Mouse (Mus musculus) CH12.LX (cell line): ENCODE data around the gene Slc10a7. TPM values are rescaled to one million over a fixed set of nuclear protein-coding genes. Genes with fewer than 3 reads are reported as not detected.

Experiments used
- DNase-seq: peaks from one replicate; pipeline ENCODE4 v3.0.0-alpha.2; 2013; ENCODE audit errors: extremely low read depth
- H3K27ac ChIP-seq: 2 replicates; pipeline ENCODE4 v1.5.1; 2012; ENCODE audit warnings: low read depth, mild to moderate bottlenecking, control low read depth, moderate library complexity; ENCODE audit not compliant: insufficient read depth
- H3K27me3 ChIP-seq: replicated peaks from 2 replicates; pipeline ENCODE3; 2012; ENCODE audit warnings: inconsistent platforms
- H3K36me3 ChIP-seq, 2 experiments: replicated peaks in 1 of 2; 2 replicates each; pipeline versions ENCODE3 to v1.6.1; 2012; ENCODE audit warnings: inconsistent platforms in 1 of 2, low read length in 1 of 2, mild to moderate bottlenecking in 1 of 2, mixed read lengths in 1 of 2, moderate library complexity in 1 of 2; ENCODE audit not compliant: control insufficient read depth in 1 of 2, insufficient read depth in 1 of 2
- H3K4me1 ChIP-seq, 2 experiments: 2 replicates each; pipeline ENCODE4 v1.6.1; 2012; ENCODE audit warnings: inconsistent platforms in 1 of 2, moderate library complexity in 1 of 2; ENCODE audit not compliant: insufficient read depth in 2 of 2, control insufficient read depth in 1 of 2
- H3K4me2 ChIP-seq: 2 replicates; pipeline ENCODE4 v1.6.1; 2012; ENCODE audit warnings: low read depth, mild to moderate bottlenecking, control low read depth; ENCODE audit not compliant: poor library complexity, insufficient read depth, severe bottlenecking
- H3K4me3 ChIP-seq, 3 experiments: fragments of 150-350 bp in 1 of 3; sonication (generic) in 1 of 3; replicated peaks in 1 of 3; 2 replicates each; pipeline versions ENCODE3 to v1.5.1; 2011 to 2012; ENCODE audit warnings: low read depth in 2 of 3, low read length in 2 of 3, mild to moderate bottlenecking in 2 of 3, moderate library complexity in 2 of 3, control low read depth in 1 of 3, improper control_type of control experiment in 1 of 3, inconsistent platforms in 1 of 3, mixed read lengths in 1 of 3; ENCODE audit not compliant: poor library complexity in 1 of 3
- H3K79me2 ChIP-seq: replicated peaks from 2 replicates; pipeline ENCODE4 v1.6.1; 2012; ENCODE audit warnings: mild to moderate bottlenecking, moderate library complexity; ENCODE audit not compliant: control insufficient read depth, poor library complexity, insufficient read depth, severe bottlenecking; ENCODE audit errors: extremely low read depth
- H3K9ac ChIP-seq: 2 replicates; pipeline ENCODE4 v1.6.1; 2012; ENCODE audit warnings: low read depth, mild to moderate bottlenecking, control low read depth, moderate library complexity; ENCODE audit not compliant: insufficient read depth
- H3K9me3 ChIP-seq: replicated peaks from 2 replicates; pipeline ENCODE3; 2012; ENCODE audit warnings: low read length, inconsistent platforms, mixed read lengths
- BHLHE40 ChIP-seq: IDR thresholded peaks from 2 replicates; pipeline ENCODE4 v1.6.1; 2011; ENCODE audit warnings: mild to moderate bottlenecking, low read depth, low read length, improper control_type of control experiment
- CHD2 ChIP-seq: IDR thresholded peaks from 2 replicates; pipeline ENCODE4 v1.6.1; 2011; ENCODE audit warnings: low read length, improper control_type of control experiment
- CTCF ChIP-seq, 2 experiments: IDR thresholded peaks in 1 of 2; conservative IDR thresholded peaks in 1 of 2; 2 replicates each; pipeline ENCODE4 v1.5.1; 2011 to 2012; ENCODE audit warnings: low read depth in 2 of 2, low read length in 2 of 2, improper control_type of control experiment in 1 of 2, inconsistent platforms in 1 of 2, mild to moderate bottlenecking in 1 of 2, moderate library complexity in 1 of 2
- EP300 ChIP-seq: IDR thresholded peaks from 2 replicates; pipeline ENCODE4 v1.6.1; 2011; ENCODE audit warnings: low read length, improper control_type of control experiment
- HCFC1 ChIP-seq: IDR thresholded peaks from 2 replicates; pipeline ENCODE4 v1.6.1; 2012; ENCODE audit warnings: low read depth, mild to moderate bottlenecking, inconsistent platforms, low read length, improper control_type of control experiment
- JUND ChIP-seq: conservative IDR thresholded peaks from 2 replicates; pipeline ENCODE4 v1.6.1; 2011; ENCODE audit warnings: low read depth, low read length, improper control_type of control experiment
- MAX ChIP-seq: IDR thresholded peaks from 2 replicates; pipeline ENCODE4 v1.6.1; 2011; ENCODE audit warnings: low read length, improper control_type of control experiment
- MXI1 ChIP-seq: IDR thresholded peaks from 2 replicates; pipeline ENCODE4 v1.6.1; 2011; ENCODE audit warnings: mild to moderate bottlenecking, low read depth, low read length, improper control_type of control experiment
- MYC ChIP-seq: IDR thresholded peaks from 2 replicates; pipeline ENCODE4 v1.6.1; 2011; ENCODE audit warnings: low read depth, mild to moderate bottlenecking, improper control_type of control experiment, low read length
- NELFE ChIP-seq: IDR thresholded peaks from 2 replicates; pipeline ENCODE4 v1.6.1; 2011; ENCODE audit warnings: low read depth, low read length, improper control_type of control experiment
- PAX5 ChIP-seq: IDR thresholded peaks from 2 replicates; pipeline ENCODE4 v1.6.1; 2012; ENCODE audit warnings: low read length, inconsistent platforms, mixed read lengths
- POLR2A ChIP-seq: IDR thresholded peaks from 2 replicates; pipeline ENCODE4 v1.6.1; 2011; ENCODE audit warnings: low read depth, mild to moderate bottlenecking, improper control_type of control experiment, low read length
- POLR2AphosphoS2 ChIP-seq: IDR thresholded peaks from 2 replicates; pipeline ENCODE4 v1.6.1; 2011; ENCODE audit warnings: low read depth, low read length, improper control_type of control experiment
- RAD21 ChIP-seq: IDR thresholded peaks from 2 replicates; pipeline ENCODE4 v1.6.1; 2011; ENCODE audit warnings: low read depth, mild to moderate bottlenecking, low read length, improper control_type of control experiment, moderate library complexity
- SIN3A ChIP-seq: IDR thresholded peaks from 2 replicates; pipeline ENCODE4 v1.6.1; 2012; ENCODE audit warnings: low read length, improper control_type of control experiment, inconsistent platforms
- SMC3 ChIP-seq: IDR thresholded peaks from 2 replicates; pipeline ENCODE4 v1.6.1; 2011; ENCODE audit warnings: low read depth, low read length, improper control_type of control experiment
- TBP ChIP-seq: conservative IDR thresholded peaks from 2 replicates; pipeline ENCODE4 v1.6.1; 2011; ENCODE audit warnings: low read depth, low read length, improper control_type of control experiment
- TCF12 ChIP-seq: IDR thresholded peaks from 2 replicates; pipeline ENCODE4 v1.6.1; 2014; ENCODE audit warnings: low read depth, mild to moderate bottlenecking, inconsistent platforms, low read length, improper control_type of control experiment
- UBTF ChIP-seq: IDR thresholded peaks from 2 replicates; pipeline ENCODE4 v1.6.1; 2012; ENCODE audit warnings: low read depth, mild to moderate bottlenecking, inconsistent platforms, low read length, improper control_type of control experiment, moderate library complexity
- ZC3H11A ChIP-seq: IDR thresholded peaks from 2 replicates; pipeline ENCODE4 v1.6.1; 2012; ENCODE audit warnings: low read depth, mild to moderate bottlenecking, inconsistent platforms, low read length, improper control_type of control experiment
- ZKSCAN1 ChIP-seq: IDR thresholded peaks from 2 replicates; pipeline ENCODE4 v1.6.1; 2012; ENCODE audit warnings: low read depth, inconsistent platforms, low read length, improper control_type of control experiment, borderline replicate concordance
- ZMIZ1 ChIP-seq: IDR thresholded peaks from 2 replicates; pipeline ENCODE4 v1.6.1; 2012; ENCODE audit warnings: low read depth, mild to moderate bottlenecking, inconsistent platforms, low read length, improper control_type of control experiment
- ZNF384 ChIP-seq: IDR thresholded peaks from 2 replicates; pipeline ENCODE4 v1.6.1; 2012; ENCODE audit warnings: low read depth, low read length, improper control_type of control experiment, inconsistent platforms
- dilution Hi-C: fragments of 300-500 bp; cut with MboI; formaldehyde crosslinking; loops from 2 replicates; pipeline ENCODE4 v1.14.3; 2020; ENCODE audit warnings: low sequenced_read_pairs; ENCODE audit not compliant: extremely low pct_unique_long_range_greater_than_20kb, extremely low pct_ligation_motif_present
- in situ Hi-C: fragments of 300-500 bp; cut with MboI; formaldehyde crosslinking; loops from 3 replicates; pipeline ENCODE4 v1.14.3; 2019; ENCODE audit warnings: low sequenced_read_pairs, low pct_ligation_motif_present, low pct_unique_long_range_greater_than_20kb, mixed read lengths
- polyA plus RNA-seq: library from polyadenylated mRNA; unstranded; fragments of >175 nt; gene quantifications from 2 replicates; pipeline ENCODE4 v1.2.1, GENCODE M21; 2012; ENCODE audit warnings: low read depth; ENCODE audit not compliant: insufficient read length
- total RNA-seq, 2 experiments: library from RNA; depleted of rRNA; stranded (reverse); fragments of 300-350 nt in 1 of 2; fragments of >200 nt in 1 of 2; gene quantifications; 2 replicates each; pipeline ENCODE4 v1.2.3; 2012 to 2014

The Slc10a7 gene
- total and polyA plus RNA-seq, 3 experiments, result 10.8 to 20.4 (median 16.3) TPM

DNA sequence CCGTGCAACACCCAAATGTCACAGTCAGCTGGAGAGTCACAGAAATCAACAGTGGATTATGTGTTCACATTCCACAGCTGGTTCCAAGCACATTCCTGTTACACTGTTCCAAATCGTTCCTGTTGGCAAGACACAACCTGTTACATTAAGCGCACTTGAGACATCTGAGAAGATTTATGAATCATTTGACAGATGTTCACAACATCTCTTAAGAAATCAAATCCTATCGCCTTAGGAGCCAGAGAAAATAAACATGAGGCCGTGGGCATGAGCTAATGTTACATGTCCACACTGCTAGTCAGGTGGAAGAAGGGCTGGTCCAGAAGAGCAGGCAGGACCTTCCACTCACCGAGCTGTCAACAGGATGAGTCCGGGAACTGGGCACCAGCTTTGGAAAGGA, 223.3 kb downstream of the Slc10a7 start (continued):
- TF ChIP-seq UBTF, result no peak
- TF ChIP-seq, all 38 proteins: peak for 0

DNA sequence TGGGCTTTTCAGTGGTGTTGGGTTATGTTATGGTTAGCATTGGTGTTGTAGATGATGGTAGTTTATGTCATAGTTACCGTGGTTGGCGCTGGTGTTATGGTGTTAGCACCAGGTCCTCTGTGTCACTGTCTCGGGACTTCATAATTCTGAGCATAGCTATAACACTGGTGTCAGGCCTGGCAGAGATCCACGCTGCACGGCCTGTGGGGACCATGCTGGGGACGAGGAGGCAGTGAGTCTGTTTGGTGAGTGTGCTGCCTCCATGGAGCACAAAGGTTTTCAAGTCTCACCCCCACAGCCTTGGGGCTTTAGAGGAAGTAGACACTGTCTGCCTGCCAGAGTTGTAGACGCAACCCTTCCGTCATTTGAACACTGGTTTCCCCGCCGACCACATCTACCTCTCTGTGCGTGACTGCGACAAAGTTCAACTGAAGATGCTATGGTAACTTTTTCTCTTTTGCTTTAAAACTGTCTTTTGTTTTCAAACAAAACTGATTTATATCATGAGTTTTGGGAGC, 223.9 kb downstream of the Slc10a7 start:
- Histone ChIP-seq H3K27me3 (no peaks in the 10 kb centered on the region), H3K4me3 (no peak overlapping the region), H3K4me1 (peaks cover 0 to 14% of the 10 kb centered on the region in 2 experiments; a peak in 2 of 4 replicates), H3K27ac (no peak overlapping the region), H3K4me2 (no peak overlapping the region), H3K79me2 (no peaks in the 10 kb centered on the region), H3K36me3 (peaks cover 9 to 48% of the 10 kb centered on the region in 2 experiments), H3K9me3 (no peaks in the 10 kb centered on the region), H3K9ac (no peak overlapping the region)
- TF ChIP-seq MYC (no peak), MXI1 (no peak), CHD2 (no peak), CTCF (conservative IDR thresholded peaks at IDR 0.05 in 1 of 2, IDR thresholded peaks at IDR 0.05 in 1 of 2; ENCODE audit: low read depth in 2 of 2, low read length in 2 of 2) (no peak), RAD21 (no peak), ZC3H11A (no peak), ZNF384 (no peak), ZMIZ1 (no peak), SIN3A (no peak), HCFC1 (no peak), MAX (no peak), POLR2AphosphoS2 (no peak), BHLHE40 (no peak), PAX5 (no peak), UBTF (no peak), POLR2A (no peak), JUND (no peak), TBP (no peak), TCF12 (no peak)
- DNase-seq, result no peak
- dilution Hi-C loops (no loop called here), in situ Hi-C loops (no loop called here)

DNA sequence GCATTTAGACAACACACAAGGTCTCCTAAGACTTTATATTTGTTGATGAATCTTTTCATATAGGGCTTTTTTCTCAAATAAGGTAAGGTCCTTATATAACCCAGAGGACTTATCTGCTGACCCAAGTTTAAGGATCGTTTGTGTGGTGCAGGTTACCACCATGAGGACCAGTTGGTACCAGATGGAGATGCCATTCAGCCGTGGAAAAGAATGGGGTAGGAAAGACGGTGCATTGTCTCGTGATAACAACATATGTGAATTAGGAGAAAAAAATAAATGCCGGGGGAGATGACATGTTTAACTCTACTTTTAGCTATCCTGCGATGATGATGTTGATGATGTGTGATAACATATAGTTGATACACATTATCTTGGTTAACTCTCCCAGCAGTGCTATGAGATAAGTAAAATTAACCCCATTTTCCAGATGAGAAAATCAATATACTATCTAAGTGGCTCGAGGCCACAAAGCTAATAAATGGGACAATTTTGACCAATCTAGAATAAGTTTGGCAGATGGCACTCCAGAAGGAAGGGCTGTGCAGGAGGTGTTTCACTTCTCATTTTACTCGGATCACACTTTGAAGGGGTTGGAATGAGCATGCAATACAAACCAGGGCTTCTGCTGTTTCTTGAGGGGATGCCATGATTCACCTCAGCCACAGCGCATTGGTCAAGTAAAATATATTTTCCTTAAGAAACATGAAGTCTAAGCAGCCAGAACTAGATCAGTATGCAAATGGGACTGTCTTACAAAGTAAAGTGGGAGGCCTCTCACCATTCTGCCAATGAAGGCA, 225.8 kb downstream of the Slc10a7 start:
- H3K27me3 ChIP-seq, result no peaks in the 10 kb centered on the region
- peaks cover 7 to 32% of the 10 kb centered on the region in 2 experiments for H3K36me3 ChIP-seq
- DNase-seq, result no peak
- H3K9me3 ChIP-seq, result no peaks in the 10 kb centered on the region
- H3K9ac ChIP-seq, result no peak overlapping the region
- in situ Hi-C loops, result no loop called here
- TF ChIP-seq EP300 (0 out of 2 replicates have a peak, but pooled peaks have one; percentile 9), ZKSCAN1 (no peak), NELFE (no peak), MXI1 (no peak), SMC3 (no peak)
- TF ChIP-seq, all 38 proteins: peak for 1
- H3K79me2 ChIP-seq, result no peaks in the 10 kb centered on the region
- H3K4me2 ChIP-seq, result no peak overlapping the region
- H3K4me3 ChIP-seq, result no peak overlapping the region
- no peak overlapping the region for H3K27ac ChIP-seq
- dilution Hi-C loops, result no loop called here
- H3K4me1 ChIP-seq, result peaks cover 2 to 28% of the 10 kb centered on the region in 2 experiments; a peak in 2 of 4 replicates
